Mouse (Mus musculus) limb, embryonic 14.5 days (tissue): ENCODE data around the gene Klhdc10. TPM values are rescaled to one million over a fixed set of nuclear protein-coding genes. Genes with fewer than 3 reads are reported as not detected.

ENCODE experiments used
- ATAC-seq: fragments of 200-750 bp; cut with Nextera tagmentation; 2 replicates; pipeline ENCODE4 v1.8.0; 2017; ENCODE audit warnings: low read depth, moderate number of reproducible peaks, moderate TSS enrichment; ENCODE audit not compliant: low FRiP score
- DNase-seq: peaks from one replicate; pipeline ENCODE4 v3.0.0-alpha.2; 2015; ENCODE audit warnings: low spot score
- H3K27ac ChIP-seq: fragments of 300-500 bp; sonication (generic); replicated peaks from 2 replicates; pipeline ENCODE4 v1.5.1; 2014; ENCODE audit warnings: low read depth, mild to moderate bottlenecking, low read length, moderate library complexity, mixed read lengths
- H3K27me3 ChIP-seq: fragments of 300-500 bp; sonication (generic); 2 replicates; pipeline ENCODE4 v1.6.1; 2014; ENCODE audit warnings: low read length, mixed read lengths; ENCODE audit not compliant: control insufficient read depth, insufficient read depth
- H3K36me3 ChIP-seq: fragments of 300-500 bp; sonication (generic); 2 replicates; pipeline ENCODE4 v1.6.1; 2014; ENCODE audit warnings: mild to moderate bottlenecking, low read length, moderate library complexity, mixed read lengths; ENCODE audit not compliant: control insufficient read depth, insufficient read depth
- H3K4me1 ChIP-seq: fragments of 300-500 bp; sonication (generic); 2 replicates; pipeline ENCODE4 v1.6.1; 2014; ENCODE audit warnings: antibody characterized with exemption, low read length, mixed read lengths; ENCODE audit not compliant: control insufficient read depth, insufficient read depth
- H3K4me2 ChIP-seq: fragments of 300-500 bp; sonication (generic); replicated peaks from 2 replicates; pipeline ENCODE4 v1.6.1; 2014; ENCODE audit warnings: low read depth, mild to moderate bottlenecking, low read length, moderate library complexity; ENCODE audit not compliant: severe bottlenecking
- H3K4me3 ChIP-seq: fragments of 300-500 bp; sonication (generic); replicated peaks from 2 replicates; pipeline ENCODE4 v1.5.1; 2014; ENCODE audit warnings: low read length
- H3K9ac ChIP-seq: fragments of 300-500 bp; sonication (generic); 2 replicates; pipeline ENCODE4 v1.6.1; 2014; ENCODE audit warnings: mild to moderate bottlenecking, low read depth, low read length, moderate library complexity; ENCODE audit not compliant: severe bottlenecking
- H3K9me3 ChIP-seq: fragments of 300-500 bp; sonication (generic); 2 replicates; pipeline ENCODE4 v1.6.1; 2016; ENCODE audit warnings: low read length; ENCODE audit not compliant: control insufficient read depth
- POLR2A ChIP-seq: fragments of 200-500 bp; IDR thresholded peaks from 2 replicates; pipeline ENCODE4 v1.8.0; 2012; ENCODE audit warnings: inconsistent platforms, mild to moderate bottlenecking, moderate library complexity, borderline replicate concordance; ENCODE audit not compliant: insufficient read depth, insufficient read length; ENCODE audit errors: extremely low read depth
- WGBS: fragments of 180-500 bp; shearing (Covaris S2); extraction: QIAGEN DNeasy Blood & Tissue Kit; methylation state at CpG from one replicate; pipeline ENCODE4 v1.1.7; 2014; 5-methylcytosine and 5-hydroxymethylcytosine counted together
- polyA plus RNA-seq, 2 experiments: library from polyadenylated mRNA; depleted of rRNA in 1 of 2; stranded (reverse) in 1 of 2; unstranded in 1 of 2; fragments of >200 nt; fragmentation: Nextera tagmentation in 1 of 2; extraction: Ambion mirVana in 1 of 2; gene quantifications; 2 replicates each; pipeline versions ENCODE4 v1.2.1 to v1.2.3; 2012 to 2014

Klhdc10 gene
- polyA plus RNA-seq, 2 experiments: 39.3 to 106 TPM

- Histone ChIP-seq H3K9ac (peak overlapping the region; percentile 76), H3K4me2 (peak overlapping the region; percentile 65), H3K27ac (peak overlapping the region; percentile 97), H3K4me1 (peaks cover 29% of the 10 kb centered on the region), H3K27me3 (no peaks in the 10 kb centered on the region), H3K4me3 (no peak overlapping the region; the same call in 1 of the 2 replicates), H3K36me3 (no peaks in the 10 kb centered on the region), H3K9me3 (no peaks in the 10 kb centered on the region)
- TF ChIP-seq POLR2A: no peak; the same call in 1 of the 2 replicates
- DNase-seq (peak; percentile 96), ATAC-seq (peak; percentile 89)
- 17% methylated on average over 17 of the region's 19 CpGs for whole genome bisulfite sequencing
Observed at GRCm38 (mm10) chr6:30460750-30461446, 59.2 kb downstream of the Klhdc10 start.

GRCm38 (mm10) chr6:30461755-30462344 lies 60.2 kb downstream of the Klhdc10 start:
- peaks cover 29% of the 10 kb centered on the region for H3K4me1 ChIP-seq
- no peak for TF ChIP-seq POLR2A
- H3K9ac ChIP-seq: no peak overlapping the region
- H3K4me2 ChIP-seq: no peak overlapping the region
- ATAC-seq: no peak
- no peaks in the 10 kb centered on the region for H3K9me3 ChIP-seq
- H3K27me3 ChIP-seq: no peaks in the 10 kb centered on the region
- 92% methylated on average over 11 of the region's 13 CpGs for WGBS
- H3K4me3 ChIP-seq: no peak overlapping the region
- no peak for DNase-seq
- H3K36me3 ChIP-seq: no peaks in the 10 kb centered on the region
- peak overlapping the region; percentile 97; the same call in 1 of the 2 replicates for H3K27ac ChIP-seq

- Histone ChIP-seq H3K9ac (no peak overlapping the region), H3K36me3 (no peaks in the 10 kb centered on the region), H3K4me1 (peaks cover 29% of the 10 kb centered on the region), H3K9me3 (no peaks in the 10 kb centered on the region), H3K27me3 (no peaks in the 10 kb centered on the region), H3K4me2 (no peak overlapping the region), H3K4me3 (no peak overlapping the region), H3K27ac (no peak overlapping the region)
- DNase-seq (no peak), ATAC-seq (no peak)
- 6% methylated on average over 7 of the region's 7 CpGs for WGBS
- no peak for TF ChIP-seq POLR2A
Observed at GRCm38 (mm10) chr6:30462822-30463221, 61.2 kb downstream of the Klhdc10 start.

- 85% methylated on average over 11 of the region's 11 CpGs for WGBS
- Histone ChIP-seq H3K36me3 (no peaks in the 10 kb centered on the region), H3K9me3 (no peaks in the 10 kb centered on the region), H3K9ac (no peak overlapping the region), H3K27ac (no peak overlapping the region), H3K27me3 (no peaks in the 10 kb centered on the region), H3K4me2 (no peak overlapping the region), H3K4me3 (no peak overlapping the region), H3K4me1 (peaks cover 15% of the 10 kb centered on the region)
- DNase-seq (no peak), ATAC-seq (no peak)
- no peak for TF ChIP-seq POLR2A
Observed at GRCm38 (mm10) chr6:30465586-30465985, 63.9 kb downstream of the Klhdc10 start.

GRCm38 (mm10) chr6:30468058-30468457 lies 66.4 kb downstream of the Klhdc10 start:
- Histone ChIP-seq H3K9ac (no peak overlapping the region), H3K27me3 (no peaks in the 10 kb centered on the region), H3K4me2 (no peak overlapping the region), H3K4me3 (no peak overlapping the region), H3K4me1 (no peaks in the 10 kb centered on the region; the same call in 1 of the 2 replicates), H3K9me3 (no peaks in the 10 kb centered on the region), H3K27ac (no peak overlapping the region), H3K36me3 (no peaks in the 10 kb centered on the region)
- ATAC-seq: no peak
- TF ChIP-seq POLR2A: no peak
- no peak for DNase-seq
- 77% methylated on average over 1 of the region's 1 CpGs for WGBS
